Mouse (Mus musculus) CD8-positive naive resting alpha-beta T cell, adult 2 months (primary cell): ENCODE results near the gene Fam136a.
A peak's percentile ranks its signal among the peaks of the same experiment; 100 is the strongest.

Experiments used
- DNase-seq, 2 experiments: peaks; one replicate each; pipeline ENCODE4 v3.0.0; 2022; ENCODE audit warnings: low read depth in 2 of 2, low spot score in 2 of 2

Gene Fam136a

DNA sequence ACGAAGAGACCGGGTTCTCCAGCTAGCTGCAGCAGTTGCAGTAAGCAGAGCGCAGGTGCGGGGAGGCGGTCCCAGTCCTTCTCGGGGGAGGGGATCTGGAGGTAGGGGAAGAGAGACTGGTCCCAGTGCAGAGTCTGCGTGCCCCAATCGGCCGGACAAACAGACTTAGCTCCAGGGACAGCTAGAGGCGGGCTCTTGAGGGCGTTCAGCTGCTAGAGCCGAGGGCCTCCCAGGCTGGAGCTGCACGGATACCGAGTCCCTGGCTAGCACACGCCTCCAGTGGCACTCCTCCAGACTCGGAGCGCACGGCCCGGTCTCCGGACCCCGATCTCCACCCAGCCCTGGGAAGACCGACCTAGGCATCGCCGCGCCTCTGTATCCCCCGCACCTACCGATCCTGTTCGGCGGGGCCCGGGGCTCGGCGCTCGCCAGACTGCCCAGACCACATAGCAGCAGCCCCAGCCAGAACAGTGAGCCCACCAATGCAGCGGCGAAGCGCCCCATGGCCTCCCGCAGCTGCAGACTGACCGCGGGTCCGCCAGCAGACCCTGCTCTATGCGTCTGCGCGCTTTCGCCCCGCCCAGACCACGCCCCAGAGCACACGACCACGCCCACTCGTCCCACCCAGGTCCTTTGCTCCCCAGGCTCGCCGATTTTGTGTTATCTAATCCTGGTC lies 31.3 kb downstream of the Fam136a start, which contains the start of gene Pcyox1:
Pcyox1 (minus strand) TSS at position 574 of the 676 bp plus-strand sequence.
- DNase-seq: peak; percentile 50 to 75

DNA sequence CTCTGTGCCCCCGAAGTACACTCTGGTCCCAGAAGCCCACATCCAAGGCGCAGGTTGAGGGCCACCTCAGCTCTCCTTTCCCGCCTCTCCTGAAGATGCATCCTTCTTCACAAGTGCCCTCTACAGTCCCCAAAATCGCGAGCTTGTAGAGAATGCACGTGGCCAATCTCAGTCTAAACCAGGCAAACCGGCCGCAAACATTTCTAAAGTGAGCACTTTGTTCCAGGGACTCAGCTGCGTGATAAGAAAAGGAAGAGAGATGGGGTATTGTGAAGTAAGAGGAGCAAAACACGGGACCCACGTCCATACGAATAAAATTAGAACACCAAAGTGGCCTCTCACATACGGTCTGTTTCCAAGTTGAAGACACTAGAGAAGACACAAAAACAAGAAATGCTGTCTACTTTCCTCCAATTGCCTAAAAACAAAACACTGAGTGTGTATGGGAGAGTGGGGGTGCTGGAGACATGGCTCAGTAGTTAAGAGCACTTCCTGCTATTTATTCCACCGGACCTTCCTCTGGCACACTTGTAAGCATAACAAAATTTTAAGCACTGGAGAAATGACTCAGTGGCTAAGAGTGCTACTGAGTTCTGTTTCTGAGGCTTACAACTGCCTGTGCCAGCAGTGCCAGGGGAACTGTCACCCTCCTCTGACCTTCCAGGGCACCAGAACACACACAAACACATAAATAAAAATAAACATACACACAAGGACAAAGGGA lies 32.0 kb downstream of the Fam136a start:
- no peak for DNase-seq

DNA sequence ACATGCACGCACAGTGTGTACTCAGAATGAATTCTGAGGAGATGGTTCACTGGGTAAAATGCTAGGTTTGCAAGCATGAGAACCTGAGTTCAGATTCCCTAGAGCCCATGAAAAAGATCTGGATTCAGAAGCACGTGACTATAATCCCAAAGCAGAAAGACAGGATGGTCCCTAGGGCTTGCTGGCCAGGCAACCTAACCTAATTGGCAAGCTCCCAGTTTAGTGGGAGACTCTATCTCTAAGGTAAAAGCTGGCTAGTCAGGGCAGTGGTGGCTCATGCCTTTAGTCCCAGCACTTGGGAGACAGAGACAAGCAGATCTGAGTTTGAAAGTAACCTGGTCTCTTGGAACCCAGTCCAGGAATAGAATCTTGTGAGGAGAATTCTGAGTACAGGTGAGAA lies 33.5 kb downstream of the Fam136a start:
- no peak for DNase-seq

DNA sequence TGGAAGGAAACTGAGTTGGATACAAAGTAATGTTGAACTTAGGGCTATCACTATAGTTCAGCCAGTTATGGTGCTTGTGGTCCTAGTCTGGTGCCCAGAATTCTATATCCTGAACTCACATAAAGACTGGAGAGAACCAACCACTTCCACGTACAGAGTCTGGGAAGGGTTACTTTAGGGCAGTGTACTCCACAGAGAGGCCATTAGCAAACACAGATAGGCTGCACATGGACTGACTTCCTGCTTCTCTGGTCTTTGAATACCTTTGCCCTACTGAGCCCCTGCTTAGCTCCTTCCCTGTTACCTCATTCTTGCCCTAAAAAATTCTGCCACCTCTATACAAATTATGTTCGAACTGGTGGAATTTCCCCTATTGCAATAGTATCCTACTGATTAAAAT lies 34.5 kb downstream of the Fam136a start:
- no peak for DNase-seq

- peak; percentile 79 to 83 for DNase-seq
Measured at GRCm38 (mm10) chr6:86400972-86401371, 35.5 kb downstream of the Fam136a start.

- no peak for DNase-seq
Measured at GRCm38 (mm10) chr6:86402681-86403607, 37.5 kb downstream of the Fam136a start.

- peak; percentile 81 to 82 for DNase-seq
Measured at GRCm38 (mm10) chr6:86403728-86404099, 38.3 kb downstream of the Fam136a start.

GRCm38 (mm10) chr6:86404100-86404861 lies 38.8 kb downstream of the Fam136a start, which contains the start of gene Tia1:
Tia1 (plus strand) TSS chr6:86404219.
- peak; percentile 92 to 96 for DNase-seq

DNA sequence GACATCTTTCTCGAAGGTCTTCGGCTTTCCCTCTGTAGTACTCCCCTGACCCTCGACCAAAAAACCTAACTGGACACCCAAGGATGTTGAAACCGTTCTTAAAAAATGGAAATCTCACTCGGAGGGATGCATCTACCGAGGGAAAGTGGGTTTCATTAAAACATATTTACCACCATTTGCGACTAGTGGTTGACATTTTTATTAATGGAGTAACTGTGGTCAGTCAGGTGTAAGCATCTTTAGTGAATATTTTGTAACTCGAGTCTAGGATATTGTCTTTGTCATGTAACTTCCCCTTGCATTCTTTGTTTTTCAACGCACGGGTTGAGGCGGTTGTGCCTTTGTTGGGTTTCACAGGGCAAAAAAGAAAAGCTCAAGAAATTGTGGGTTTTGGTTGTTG lies 39.5 kb downstream of the Fam136a start:
- peak in 1 of 2 experiments; percentile 4 for DNase-seq

GRCm38 (mm10) chr6:86406306-86406705 lies 40.9 kb downstream of the Fam136a start:
- no peak for DNase-seq

GRCm38 (mm10) chr6:86418711-86419110 lies 53.3 kb downstream of the Fam136a start:
- no peak for DNase-seq

DNA sequence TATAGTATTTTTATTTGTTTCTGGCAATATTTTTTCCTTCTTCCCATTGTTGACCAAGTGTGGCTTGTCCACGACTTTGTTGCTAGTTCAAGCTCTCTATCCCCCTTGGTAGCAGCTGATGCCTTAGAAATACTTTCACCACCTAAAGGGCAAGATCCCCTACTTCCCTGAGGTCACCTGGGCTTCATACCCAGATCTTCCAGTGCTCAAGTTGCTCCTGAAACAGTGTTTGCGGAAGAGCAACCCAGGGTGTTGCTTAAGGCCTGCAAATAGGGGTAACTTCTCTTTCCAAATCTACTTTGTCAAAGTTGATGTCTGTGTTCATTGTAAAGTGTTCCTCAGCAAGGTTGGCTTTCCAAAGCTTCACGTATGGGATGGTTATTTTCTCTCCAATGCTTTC lies 53.8 kb downstream of the Fam136a start:
- DNase-seq: no peak
